Mouse (Mus musculus) ES-Bruce4 (cell line): ENCODE results near the gene Zfp618. TPM values are rescaled to one million over a fixed set of nuclear protein-coding genes. Genes with fewer than 3 reads are reported as not detected.

Source experiments
- H3K27ac ChIP-seq: 2 replicates; pipeline ENCODE4 v1.5.1; 2012; ENCODE audit warnings: low read length, inconsistent platforms; ENCODE audit not compliant: insufficient read depth
- H3K27me3 ChIP-seq: 2 replicates; pipeline ENCODE4 v1.6.1; 2012; ENCODE audit warnings: mild to moderate bottlenecking, low read length, inconsistent platforms; ENCODE audit not compliant: control insufficient read depth, poor library complexity, insufficient read depth, severe bottlenecking
- H3K36me3 ChIP-seq: 2 replicates; pipeline ENCODE4 v1.6.1; 2012; ENCODE audit warnings: inconsistent platforms, mild to moderate bottlenecking, low read length, moderate library complexity; ENCODE audit not compliant: control insufficient read depth, poor library complexity, insufficient read depth, severe bottlenecking
- H3K4me1 ChIP-seq: one replicate; pipeline ENCODE4 v1.8.1; 2011; ENCODE audit warnings: low read length; ENCODE audit not compliant: control insufficient read depth, insufficient read depth
- H3K4me3 ChIP-seq: 2 replicates; pipeline ENCODE4 v1.5.1; 2011; ENCODE audit warnings: low read depth, mild to moderate bottlenecking, low read length
- H3K9ac ChIP-seq: 2 replicates; pipeline ENCODE4 v1.6.1; 2012; ENCODE audit warnings: low read depth, mild to moderate bottlenecking, inconsistent platforms; ENCODE audit not compliant: poor library complexity, severe bottlenecking
- H3K9me3 ChIP-seq: replicated peaks from 2 replicates; pipeline ENCODE4 v1.6.1; 2012; ENCODE audit warnings: mild to moderate bottlenecking, low read length, inconsistent platforms; ENCODE audit not compliant: control insufficient read depth, poor library complexity, insufficient read depth, severe bottlenecking
- CTCF ChIP-seq: IDR thresholded peaks from one replicate; pipeline ENCODE4 v1.8.1; 2011; ENCODE audit warnings: low read depth, low read length
- EP300 ChIP-seq: IDR thresholded peaks from 2 replicates; pipeline ENCODE4 v1.6.1; 2011; ENCODE audit warnings: low read depth, low read length; ENCODE audit not compliant: insufficient read depth
- POLR2A ChIP-seq: IDR thresholded peaks from one replicate; pipeline ENCODE4 v1.8.1; 2011; ENCODE audit warnings: low read length; ENCODE audit not compliant: insufficient read depth
- polyA plus RNA-seq: library from polyadenylated mRNA; stranded (reverse); fragments of >200 nt; gene quantifications from 2 replicates; pipeline ENCODE4 v1.2.4, GENCODE M21; 2011; ENCODE audit warnings: low read depth; ENCODE audit not compliant: missing spikeins, insufficient read depth, insufficient read length

The Zfp618 gene
- polyA plus RNA-seq, 1 experiment: 2.8 TPM

DNA sequence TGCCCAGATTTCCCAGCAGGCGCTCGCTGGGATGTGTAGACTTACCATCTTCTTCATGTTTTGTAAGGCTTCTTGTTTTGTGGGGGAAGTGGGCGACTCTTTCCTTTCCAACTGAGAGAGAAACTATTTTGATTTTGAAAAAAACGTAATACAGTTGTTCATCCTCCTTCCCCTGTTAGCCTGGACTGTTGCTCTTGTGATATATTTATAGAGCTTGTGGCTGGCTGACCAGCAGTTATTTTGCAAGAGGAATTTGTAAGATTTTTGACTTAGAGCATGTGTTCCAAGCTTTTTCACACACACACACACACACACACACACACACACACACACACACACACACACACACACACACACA is 84.9 kb downstream of the Zfp618 start:
- Histone ChIP-seq H3K27me3 (no peaks in the 10 kb centered on the region), H3K4me1 (no peaks in the 10 kb centered on the region), H3K4me3 (no peak overlapping the region), H3K9ac (no peak overlapping the region), H3K36me3 (no peaks in the 10 kb centered on the region), H3K27ac (no peak overlapping the region), H3K9me3 (peaks cover 10% of the 10 kb centered on the region; the same call in 1 of the 2 replicates)
- TF ChIP-seq EP300 (no peak), POLR2A (no peak), CTCF (no peak)

GRCm38 (mm10) chr4:63050949-63051348 is 85.6 kb downstream of the Zfp618 start:
- Histone ChIP-seq H3K9me3 (peaks cover 10% of the 10 kb centered on the region; the same call in 1 of the 2 replicates), H3K36me3 (no peaks in the 10 kb centered on the region), H3K4me1 (no peaks in the 10 kb centered on the region), H3K9ac (no peak overlapping the region), H3K4me3 (no peak overlapping the region), H3K27ac (no peak overlapping the region), H3K27me3 (no peaks in the 10 kb centered on the region)
- TF ChIP-seq POLR2A (no peak), EP300 (no peak), CTCF (no peak)

GRCm38 (mm10) chr4:63051940-63052661 is 86.7 kb downstream of the Zfp618 start:
- no peak overlapping the region for H3K9ac ChIP-seq
- H3K27me3 ChIP-seq: no peaks in the 10 kb centered on the region
- H3K4me3 ChIP-seq: no peak overlapping the region
- H3K36me3 ChIP-seq: no peaks in the 10 kb centered on the region
- peaks cover 9% of the 10 kb centered on the region; the same call in 1 of the 2 replicates for H3K9me3 ChIP-seq
- no peak for TF ChIP-seq POLR2A
- TF ChIP-seq EP300: no peak
- TF ChIP-seq CTCF: no peak
- no peaks in the 10 kb centered on the region for H3K4me1 ChIP-seq
- no peak overlapping the region for H3K27ac ChIP-seq

- H3K27ac ChIP-seq: no peak overlapping the region
- no peak overlapping the region for H3K9ac ChIP-seq
- TF ChIP-seq CTCF (no peak), POLR2A (no peak), EP300 (no peak)
- H3K4me1 ChIP-seq: no peaks in the 10 kb centered on the region
- no peaks in the 10 kb centered on the region for H3K36me3 ChIP-seq
- H3K27me3 ChIP-seq: no peaks in the 10 kb centered on the region
- H3K9me3 ChIP-seq: peaks cover 4% of the 10 kb centered on the region; the same call in 1 of the 2 replicates
- H3K4me3 ChIP-seq: no peak overlapping the region
Measured at GRCm38 (mm10) chr4:63052662-63053033, 87.3 kb downstream of the Zfp618 start.

GRCm38 (mm10) chr4:63055216-63055745 is 89.9 kb downstream of the Zfp618 start:
- Histone ChIP-seq H3K9ac (no peak overlapping the region), H3K36me3 (no peaks in the 10 kb centered on the region), H3K4me1 (no peaks in the 10 kb centered on the region), H3K27me3 (no peaks in the 10 kb centered on the region), H3K27ac (no peak overlapping the region), H3K4me3 (no peak overlapping the region), H3K9me3 (no peaks in the 10 kb centered on the region)
- TF ChIP-seq CTCF (no peak), POLR2A (no peak), EP300 (no peak)

GRCm38 (mm10) chr4:63056641-63057415 is 91.5 kb downstream of the Zfp618 start:
- no peaks in the 10 kb centered on the region for H3K27me3 ChIP-seq
- H3K36me3 ChIP-seq: no peaks in the 10 kb centered on the region
- no peaks in the 10 kb centered on the region for H3K4me1 ChIP-seq
- no peak for TF ChIP-seq POLR2A
- TF ChIP-seq CTCF: no peak
- no peak for TF ChIP-seq EP300
- H3K4me3 ChIP-seq: no peak overlapping the region
- H3K9ac ChIP-seq: no peak overlapping the region
- H3K9me3 ChIP-seq: no peaks in the 10 kb centered on the region
- H3K27ac ChIP-seq: no peak overlapping the region
